Mouse (Mus musculus) bone marrow macrophage, adult 2 months (primary cell): ENCODE measurements around the gene Rtl3.

Experiments
- CTCF ChIP-seq: IDR thresholded peaks from 2 replicates; pipeline ENCODE4 v1.5.1; 2012; ENCODE audit warnings: low read depth, mild to moderate bottlenecking, low read length, moderate library complexity
- POLR2A ChIP-seq: IDR thresholded peaks from 2 replicates; pipeline ENCODE4 v1.6.1; 2012; ENCODE audit warnings: mild to moderate bottlenecking, low read depth, low read length, borderline replicate concordance

- TF ChIP-seq CTCF (no peak), POLR2A (no peak)
These were observed 30.8 kb downstream of the Rtl3 start for GRCm38 (mm10) chrX:106809560-106810226.
